Mouse (Mus musculus) gastrocnemius, postnatal 10 days (tissue): ENCODE results near the gene Depdc5. TPM values are rescaled to one million over a fixed set of nuclear protein-coding genes. Genes with fewer than 3 reads are reported as not detected.
A peak's percentile ranks its signal among the peaks of the same experiment; 100 is the strongest.
"Not testable (repeated sequence)": the region's sequence is repeated elsewhere in the genome, so short reads cannot be mapped to it uniquely, and the experiment has no call there.

Experiments used
- DNase-seq: peaks from one replicate; pipeline ENCODE4 v3.0.0; 2021; ENCODE audit warnings: mixed read lengths
- total RNA-seq, 2 experiments: library from RNA; stranded (reverse); gene quantifications; 2 replicates each; pipeline ENCODE4 v1.2.3; 2021

Depdc5 gene
- total RNA-seq, 2 experiments from 2014 or later, result 14.2 to 14.5 TPM

GRCm38 (mm10) chr5:33033121-33033520 is 169.6 kb downstream of the Depdc5 start:
- DNase-seq, result peak; percentile 84

GRCm38 (mm10) chr5:33033633-33034032 is 170.1 kb downstream of the Depdc5 start:
- DNase-seq, result not testable (repeated sequence)

GRCm38 (mm10) chr5:33034100-33034499 is 170.6 kb downstream of the Depdc5 start:
- no peak for DNase-seq

GRCm38 (mm10) chr5:33034916-33035315 is 171.4 kb downstream of the Depdc5 start:
- DNase-seq, result no peak

GRCm38 (mm10) chr5:33038656-33039509 is 175.4 kb downstream of the Depdc5 start:
- no peak for DNase-seq

- DNase-seq, result peak; percentile 78
Observed at GRCm38 (mm10) chr5:33039510-33039911, 176.0 kb downstream of the Depdc5 start.

- DNase-seq, result not testable (repeated sequence)
Observed at GRCm38 (mm10) chr5:33040735-33041134, 177.2 kb downstream of the Depdc5 start.

GRCm38 (mm10) chr5:33043397-33043796 is 179.9 kb downstream of the Depdc5 start:
- DNase-seq, result no peak

Other genes starting within 250 kb of the Depdc5 start
- gene Pisd, start 78.1 kb upstream of the Depdc5 start, total RNA-seq, result 10 to 100 TPM; 23.2 to 27.4 TPM
- not detected for gene Gm20671, start 36.6 kb upstream of the Depdc5 start, total RNA-seq
- 10 to 100 TPM in 1 of 2 experiments, 1 to 10 TPM in 1; 8.2 to 10.0 TPM for gene Prr14l, start 9.4 kb upstream of the Depdc5 start, total RNA-seq
- gene Ywhah, start 155.1 kb downstream of the Depdc5 start, total RNA-seq, result 100 to 1,000 TPM in 1 of 2 experiments, 10 to 100 TPM in 1; 82.0 to 106 TPM
- not detected for gene Slc5a1, start 240.5 kb downstream of the Depdc5 start, total RNA-seq